Mouse (Mus musculus): ENCODE data around the gene Polr2i. TPM values are rescaled to one million over a fixed set of nuclear protein-coding genes. Genes with fewer than 3 reads are reported as not detected.
"Not testable (repeated sequence)": the region's sequence is repeated elsewhere in the genome, so short reads cannot be mapped to it uniquely, and the experiment has no call there.

Gene Polr2i
- total and polyA plus RNA-seq, 2 experiments from 2014 or later, result 126 to 196 TPM

DNA sequence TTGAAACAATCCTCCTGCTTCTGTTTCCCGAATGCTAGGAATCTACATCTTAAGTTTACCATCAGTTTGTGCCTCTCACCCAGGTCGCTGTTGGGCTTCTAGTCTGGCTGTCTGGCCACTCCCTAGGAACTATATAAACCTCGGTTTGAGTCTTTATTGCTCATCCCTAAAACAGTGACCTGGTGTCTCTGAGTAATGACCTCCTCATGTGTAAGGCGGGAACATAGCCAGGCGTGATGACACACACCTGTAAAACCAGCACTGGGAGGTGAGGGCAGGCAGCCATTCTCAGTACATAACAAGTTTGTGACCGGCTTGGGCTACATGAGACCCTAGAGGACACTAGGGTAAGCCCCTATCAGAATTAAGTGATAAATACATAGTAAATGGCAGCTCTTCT, 36.3 kb upstream of the Polr2i start:
- ATAC-seq (ENCODE audit: low FRiP score), result no peak
- Histone ChIP-seq H3K4me2 (ENCODE audit: low read depth, low read length, poor library complexity, severe bottlenecking) (peak overlapping the region; percentile 53), H3K9me3 (ENCODE audit: low read length) (no peaks in the 10 kb centered on the region), H3K4me3 (ENCODE audit: low read depth, low read length) (peak overlapping the region; percentile 75), H3K27me3 (ENCODE audit: insufficient read depth, low read length) (no peaks in the 10 kb centered on the region), H3K27ac (ENCODE audit: low read depth, low read length) (peak overlapping the region; percentile 77; the same call in 1 of the 2 replicates), H3K36me3 (ENCODE audit: insufficient read depth, low read length) (peaks cover 9% of the 10 kb centered on the region), H3K4me1 (ENCODE audit: insufficient read depth, low read length) (peaks cover 6% of the 10 kb centered on the region; the same call in 1 of the 2 replicates), H3K9ac (replicated peaks; ENCODE audit: low read length, poor library complexity, severe bottlenecking) (no peak overlapping the region)
- 76% methylated on average over 6 of the region's 6 CpGs for WGBS
- no peak for DNase-seq (ENCODE audit: low spot score)
- no peak for TF ChIP-seq CTCF (IDR thresholded peaks at IDR 0.05)

- Histone ChIP-seq H3K4me2 (ENCODE audit: low read depth, low read length, poor library complexity, severe bottlenecking) (no peak overlapping the region), H3K36me3 (ENCODE audit: insufficient read depth, low read length) (peaks cover 7% of the 10 kb centered on the region), H3K27ac (ENCODE audit: low read depth, low read length) (no peak overlapping the region), H3K4me3 (ENCODE audit: low read depth, low read length) (no peak overlapping the region), H3K27me3 (ENCODE audit: insufficient read depth, low read length) (no peaks in the 10 kb centered on the region), H3K9ac (replicated peaks; ENCODE audit: low read length, poor library complexity, severe bottlenecking) (no peak overlapping the region), H3K4me1 (ENCODE audit: insufficient read depth, low read length) (peaks cover 6% of the 10 kb centered on the region; the same call in 1 of the 2 replicates), H3K9me3 (ENCODE audit: low read length) (no peaks in the 10 kb centered on the region)
- ATAC-seq (ENCODE audit: low FRiP score) (no peak), DNase-seq (ENCODE audit: low spot score) (no peak)
- WGBS, result 88% methylated on average over 6 of the region's 6 CpGs
- TF ChIP-seq CTCF (IDR thresholded peaks at IDR 0.05), result no peak
Observed at GRCm38 (mm10) chr7:30196171-30196570, 35.6 kb upstream of the Polr2i start.

DNA sequence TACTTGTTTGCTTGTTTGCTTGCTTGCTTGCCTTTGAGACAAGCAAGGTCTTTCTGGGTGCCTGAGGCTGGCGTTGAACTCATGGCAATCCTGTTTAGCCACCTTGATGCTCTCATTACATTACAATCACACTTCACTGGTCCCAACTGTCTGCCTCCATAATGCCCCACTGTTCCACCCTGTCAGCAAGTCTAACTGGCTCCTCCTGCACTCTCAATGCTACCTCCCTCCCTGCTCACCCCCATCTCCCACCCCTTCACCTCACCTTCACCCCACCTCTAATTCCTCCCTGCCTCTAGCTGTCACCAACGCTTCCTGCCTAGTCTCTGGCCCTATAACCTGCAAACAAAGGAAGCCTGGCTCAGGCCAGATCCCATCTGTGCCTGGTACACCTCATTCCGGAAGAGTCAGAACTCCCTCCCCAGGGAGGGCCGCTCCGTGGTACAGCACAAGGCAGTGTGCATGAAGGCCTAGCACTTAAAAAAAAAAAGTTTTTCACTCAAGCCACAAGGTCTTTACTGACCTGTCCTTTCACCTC, 34.1 kb upstream of the Polr2i start:
- TF ChIP-seq CTCF (IDR thresholded peaks at IDR 0.05), result no peak
- H3K9ac ChIP-seq (replicated peaks; ENCODE audit: low read length, poor library complexity, severe bottlenecking), result no peak overlapping the region
- DNase-seq (ENCODE audit: low spot score), result no peak
- no peak overlapping the region for H3K4me3 ChIP-seq (ENCODE audit: low read depth, low read length)
- H3K36me3 ChIP-seq (ENCODE audit: insufficient read depth, low read length), result no peaks in the 10 kb centered on the region
- peaks cover 6% of the 10 kb centered on the region; the same call in 1 of the 2 replicates for H3K4me1 ChIP-seq (ENCODE audit: insufficient read depth, low read length)
- H3K27me3 ChIP-seq (ENCODE audit: insufficient read depth, low read length), result no peaks in the 10 kb centered on the region
- no peak for ATAC-seq (ENCODE audit: low FRiP score)
- 72% methylated on average over 5 of the region's 5 CpGs for WGBS
- H3K9me3 ChIP-seq (ENCODE audit: low read length), result no peaks in the 10 kb centered on the region
- no peak overlapping the region for H3K4me2 ChIP-seq (ENCODE audit: low read depth, low read length, poor library complexity, severe bottlenecking)
- H3K27ac ChIP-seq (ENCODE audit: low read depth, low read length), result no peak overlapping the region

GRCm38 (mm10) chr7:30198481-30198971, 33.2 kb upstream of the Polr2i start, which contains the start of gene Capns1:
Gene Capns1, minus strand, starts transcription at chr7:30198811.
- Histone ChIP-seq H3K9me3 (ENCODE audit: low read length) (no peaks in the 10 kb centered on the region), H3K36me3 (ENCODE audit: insufficient read depth, low read length) (no peaks in the 10 kb centered on the region), H3K4me1 (ENCODE audit: insufficient read depth, low read length) (no peaks in the 10 kb centered on the region; the same call in 1 of the 2 replicates), H3K27ac (ENCODE audit: low read depth, low read length) (no peak within 1 kb of the TSS), H3K4me2 (ENCODE audit: low read depth, low read length, poor library complexity, severe bottlenecking) (peak within 1 kb of the TSS; percentile 28; the same call in 1 of the 2 replicates), H3K27me3 (ENCODE audit: insufficient read depth, low read length) (no peaks in the 10 kb centered on the region), H3K9ac (replicated peaks; ENCODE audit: low read length, poor library complexity, severe bottlenecking) (no peak within 1 kb of the TSS), H3K4me3 (ENCODE audit: low read depth, low read length) (peak within 1 kb of the TSS; percentile 15; the same call in 1 of the 2 replicates)
- WGBS, result 6% methylated on average over 8 of the region's 8 CpGs
- no peak for ATAC-seq (ENCODE audit: low FRiP score)
- DNase-seq (ENCODE audit: low spot score), result peak; percentile 93
- TF ChIP-seq CTCF (IDR thresholded peaks at IDR 0.05), result peak; percentile 92

DNA sequence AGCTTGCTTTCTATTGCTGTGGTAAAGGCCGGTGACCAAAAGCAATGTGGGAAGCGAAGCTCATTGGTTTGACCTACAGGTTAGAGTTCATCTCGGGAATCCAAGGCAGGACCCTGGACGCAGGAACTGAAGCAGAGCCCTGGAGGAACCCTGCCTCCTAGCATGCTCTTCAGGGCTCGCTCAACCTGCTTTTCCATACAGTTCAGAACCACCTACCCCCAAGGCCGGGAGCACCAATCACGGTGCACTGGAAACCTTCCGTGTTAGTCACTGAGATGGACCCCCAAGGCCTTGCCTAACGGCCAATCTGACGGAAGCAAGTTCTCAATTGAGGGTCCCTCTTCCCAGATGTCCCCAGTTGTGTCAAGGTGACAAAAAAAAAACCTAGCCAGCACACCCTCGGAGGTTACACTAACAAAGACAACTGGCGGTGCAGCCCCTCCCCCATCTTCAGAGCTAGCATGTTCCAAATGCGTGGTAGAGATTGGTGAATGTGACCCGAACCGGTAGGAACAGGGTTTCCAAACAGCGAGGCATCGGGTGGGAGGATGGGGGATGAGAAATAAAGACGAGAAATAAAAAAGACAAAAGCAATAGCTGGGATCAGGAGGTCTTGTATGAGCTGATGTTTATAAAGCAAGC, 32.1 kb upstream of the Polr2i start:
- no peak overlapping the region for H3K27ac ChIP-seq (ENCODE audit: low read depth, low read length)
- DNase-seq (ENCODE audit: low spot score) (no peak), ATAC-seq (ENCODE audit: low FRiP score) (no peak)
- H3K9ac ChIP-seq (replicated peaks; ENCODE audit: low read length, poor library complexity, severe bottlenecking), result no peak overlapping the region
- WGBS, result 80% methylated on average over 18 of the region's 18 CpGs
- no peak overlapping the region for H3K4me3 ChIP-seq (ENCODE audit: low read depth, low read length)
- H3K4me2 ChIP-seq (ENCODE audit: low read depth, low read length, poor library complexity, severe bottlenecking), result no peak overlapping the region
- no peak for TF ChIP-seq CTCF (IDR thresholded peaks at IDR 0.05)
- no peaks in the 10 kb centered on the region for H3K36me3 ChIP-seq (ENCODE audit: insufficient read depth, low read length)
- H3K4me1 ChIP-seq (ENCODE audit: insufficient read depth, low read length), result no peaks in the 10 kb centered on the region
- H3K27me3 ChIP-seq (ENCODE audit: insufficient read depth, low read length), result no peaks in the 10 kb centered on the region
- no peaks in the 10 kb centered on the region for H3K9me3 ChIP-seq (ENCODE audit: low read length)

DNA sequence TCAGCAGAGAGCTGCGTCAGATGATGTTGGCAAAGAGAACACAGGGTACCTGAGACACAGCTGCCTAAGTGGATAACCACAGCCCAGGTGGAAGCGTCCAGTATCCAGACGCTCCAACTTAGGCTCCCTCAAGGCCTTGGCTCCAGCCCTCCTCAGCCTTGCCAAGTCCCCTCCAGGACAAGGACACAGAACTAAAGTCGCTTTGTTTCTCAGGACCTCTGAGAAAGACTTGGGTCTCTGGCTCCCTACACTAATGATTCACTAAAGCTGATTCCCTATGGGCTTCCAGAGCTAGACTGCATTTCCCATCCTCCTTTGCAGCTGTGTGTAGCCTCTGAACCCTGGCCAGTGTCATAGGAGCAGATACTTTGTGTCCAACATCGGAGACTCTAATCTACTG, 31.5 kb upstream of the Polr2i start:
- no peak overlapping the region for H3K27ac ChIP-seq (ENCODE audit: low read depth, low read length)
- no peaks in the 10 kb centered on the region for H3K36me3 ChIP-seq (ENCODE audit: insufficient read depth, low read length)
- no peak for TF ChIP-seq CTCF (IDR thresholded peaks at IDR 0.05)
- no peak overlapping the region for H3K9ac ChIP-seq (replicated peaks; ENCODE audit: low read length, poor library complexity, severe bottlenecking)
- H3K4me3 ChIP-seq (ENCODE audit: low read depth, low read length), result no peak overlapping the region
- no peaks in the 10 kb centered on the region for H3K27me3 ChIP-seq (ENCODE audit: insufficient read depth, low read length)
- no peak for DNase-seq (ENCODE audit: low spot score)
- no peak for ATAC-seq (ENCODE audit: low FRiP score)
- WGBS, result 80% methylated on average over 5 of the region's 5 CpGs
- no peaks in the 10 kb centered on the region for H3K4me1 ChIP-seq (ENCODE audit: insufficient read depth, low read length)
- no peak overlapping the region for H3K4me2 ChIP-seq (ENCODE audit: low read depth, low read length, poor library complexity, severe bottlenecking)
- H3K9me3 ChIP-seq (ENCODE audit: low read length), result no peaks in the 10 kb centered on the region

DNA sequence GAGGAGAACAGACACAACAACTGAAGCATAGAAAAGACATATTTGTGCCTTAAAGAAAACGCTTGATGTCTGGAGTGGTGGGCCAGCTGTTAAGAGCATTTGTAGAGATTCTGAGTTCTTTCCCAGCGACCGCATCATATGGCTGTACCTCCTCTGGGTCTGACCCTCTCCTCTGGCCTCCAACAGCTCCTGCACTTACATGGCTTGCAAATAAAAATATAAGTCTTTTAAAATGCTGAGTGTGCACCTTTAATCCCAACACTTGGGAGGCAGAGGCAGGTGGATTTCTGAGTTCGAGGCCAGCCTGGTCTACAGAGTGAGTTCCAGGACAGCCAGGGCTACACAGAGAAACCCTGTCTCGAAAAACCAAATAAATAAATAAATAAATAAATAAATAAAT, 31.1 kb upstream of the Polr2i start:
- 93% methylated on average over 5 of the region's 5 CpGs for WGBS
- not testable (repeated sequence) for ATAC-seq (ENCODE audit: low FRiP score)

More for the DNA sequence above, 31.1 kb upstream of the Polr2i start:
- H3K4me3 ChIP-seq (ENCODE audit: low read depth, low read length); H3K27ac ChIP-seq (ENCODE audit: low read depth, low read length); H3K9ac ChIP-seq (replicated peaks; ENCODE audit: low read length, poor library complexity, severe bottlenecking); DNase-seq (ENCODE audit: low spot score); H3K9me3 ChIP-seq (ENCODE audit: low read length); H3K4me1 ChIP-seq (ENCODE audit: insufficient read depth, low read length); H3K27me3 ChIP-seq (ENCODE audit: insufficient read depth, low read length); H3K36me3 ChIP-seq (ENCODE audit: insufficient read depth, low read length); H3K4me2 ChIP-seq (ENCODE audit: low read depth, low read length, poor library complexity, severe bottlenecking): not testable (repeated sequence)

Data from midbrain, postnatal 0 days (tissue).